8 mouse cellular contexts compared by ENCODE assay signal in genomic region chr3:49866061-49866515, GRCm38 (mm10).
DNase-seq lines count a peak whose midpoint lies in the region; ATAC-seq and TF ChIP-seq lines count a peak whose summit lies in the region.

No protein-coding gene starts in this region.

- no peaks in the 10 kb centered on the region for H3K9me3 ChIP-seq in lung, embryonic 14.5 days (ENCODE audit: low read depth, low read length)
- H3K9me3 ChIP-seq in heart, embryonic 15.5 days (replicated peaks) = no peaks in the 10 kb centered on the region
- no peaks in the 10 kb centered on the region for H3K9me3 ChIP-seq in lung, embryonic 16.5 days (ENCODE audit: control insufficient read depth, low read length)
- no peaks in the 10 kb centered on the region for H3K9me3 ChIP-seq in stomach, embryonic 15.5 days

- H3K36me3 ChIP-seq in lung, embryonic 14.5 days (ENCODE audit: insufficient read depth) = no peaks in the 10 kb centered on the region
- H3K36me3 ChIP-seq in heart, embryonic 15.5 days = no peaks in the 10 kb centered on the region
- no peaks in the 10 kb centered on the region for H3K36me3 ChIP-seq in lung, embryonic 16.5 days (ENCODE audit: control insufficient read depth, insufficient read depth, low read length)
- H3K36me3 ChIP-seq in stomach, embryonic 15.5 days = no peaks in the 10 kb centered on the region

- peaks cover 14% of the 10 kb centered on the region for H3K4me1 ChIP-seq in lung, embryonic 14.5 days (ENCODE audit: insufficient read depth)
- peaks cover 3% of the 10 kb centered on the region; the same call in 1 of the 2 replicates for H3K4me1 ChIP-seq in heart, embryonic 15.5 days (replicated peaks)
- H3K4me1 ChIP-seq in lung, embryonic 16.5 days (replicated peaks; ENCODE audit: control insufficient read depth, insufficient read depth, low read length) = peaks cover 13% of the 10 kb centered on the region; the same call in 1 of the 2 replicates
- peaks cover 2% of the 10 kb centered on the region; the same call in 1 of the 2 replicates for H3K4me1 ChIP-seq in stomach, embryonic 15.5 days

- H3K4me2 ChIP-seq in lung, embryonic 14.5 days = peak overlapping the region; percentile 43
- H3K4me2 ChIP-seq in heart, embryonic 15.5 days = peak overlapping the region; percentile 53
- H3K4me2 ChIP-seq in lung, embryonic 16.5 days (ENCODE audit: low read depth, low read length) = peak overlapping the region; percentile 36
- H3K4me2 ChIP-seq in stomach, embryonic 15.5 days = peak overlapping the region; percentile 20; the same call in 1 of the 2 replicates

- peak; percentile 90 for ATAC-seq in lung, embryonic 14.5 days (ENCODE audit: insufficient read depth)
- ATAC-seq in heart, embryonic 15.5 days (replicated peaks; ENCODE audit: insufficient number of reproducible peaks, insufficient read depth, low FRiP score, low read depth) = peak; percentile 55
- ATAC-seq in lung, embryonic 16.5 days (ENCODE audit: low read depth) = peak; percentile 83
- peak; percentile 43; the same call in 1 of the 2 replicates for ATAC-seq in stomach, embryonic 15.5 days (ENCODE audit: insufficient read depth, low FRiP score, low read depth)
- ATAC-seq in activated CD4-positive, CD25-positive, alpha-beta regulatory T cell, adult 4 months = no peak

- TF ChIP-seq CTCF in lung, embryonic 14.5 days (IDR thresholded peaks at IDR 0.05; ENCODE audit: low read depth) = no peak

- H3K27ac ChIP-seq in lung, embryonic 14.5 days (ENCODE audit: low read depth) = peak overlapping the region; percentile 88
- peak overlapping the region; percentile 57 for H3K27ac ChIP-seq in heart, embryonic 15.5 days
- peak overlapping the region; percentile 61 for H3K27ac ChIP-seq in lung, embryonic 16.5 days (ENCODE audit: low read length)
- H3K27ac ChIP-seq in stomach, embryonic 15.5 days = peak overlapping the region; percentile 82

- 0 out of 2 replicates have a peak overlapping the region, but pooled peaks have one; percentile 15 for H3K9ac ChIP-seq in lung, embryonic 14.5 days
- no peak overlapping the region for H3K9ac ChIP-seq in heart, embryonic 15.5 days
- peak overlapping the region; percentile 35; the same call in 1 of the 2 replicates for H3K9ac ChIP-seq in lung, embryonic 16.5 days (ENCODE audit: low read length)
- no peak overlapping the region for H3K9ac ChIP-seq in stomach, embryonic 15.5 days

- WGBS in lung, embryonic 14.5 days = 10% methylated on average over 11 of the region's 11 CpGs
- 15% methylated on average over 11 of the region's 11 CpGs for WGBS in heart, embryonic 15.5 days
- 25% methylated on average over 11 of the region's 11 CpGs for WGBS in lung, embryonic 16.5 days
- WGBS in stomach, embryonic 15.5 days = 25% methylated on average over 11 of the region's 11 CpGs

- DNase-seq in lung, embryonic 14.5 days = peak; percentile 83
- no peak for DNase-seq in lung, postnatal 25 days (ENCODE audit: low spot score)
- DNase-seq in adrenal gland, adult (ENCODE audit: inconsistent age in 2 of 2, low spot score in 1 of 2) = no peak
- DNase-seq in ovary, postnatal 10 days (ENCODE audit: low spot score) = no peak

- H3K27me3 ChIP-seq in lung, embryonic 14.5 days (ENCODE audit: insufficient read depth, low read length) = no peaks in the 10 kb centered on the region
- no peaks in the 10 kb centered on the region for H3K27me3 ChIP-seq in heart, embryonic 15.5 days
- no peaks in the 10 kb centered on the region for H3K27me3 ChIP-seq in lung, embryonic 16.5 days (ENCODE audit: control insufficient read depth, insufficient read depth, low read depth, low read length)
- no peaks in the 10 kb centered on the region for H3K27me3 ChIP-seq in stomach, embryonic 15.5 days (replicated peaks)

- H3K4me3 ChIP-seq in lung, embryonic 14.5 days (ENCODE audit: low read depth, low read length) = no peak overlapping the region
- H3K4me3 ChIP-seq in heart, embryonic 15.5 days = peak overlapping the region; percentile 24
- no peak overlapping the region for H3K4me3 ChIP-seq in lung, embryonic 16.5 days (ENCODE audit: low read length)
- H3K4me3 ChIP-seq in stomach, embryonic 15.5 days (replicated peaks) = no peak overlapping the region

Comparison
In these comparisons a context has a peak if more than half of its experiments do, and no peak if none do; other contexts are left out.
1. H3K9ac ChIP-seq: peak in lung, embryonic 14.5 days (single experiment) and lung, embryonic 16.5 days (single experiment); none in heart, embryonic 15.5 days (single experiment) and stomach, embryonic 15.5 days (single experiment).
2. Peak in every context shown above with its lines, with median percentiles within 50 percentile points of each other: H3K27ac ChIP-seq and H3K4me2 ChIP-seq.